Mouse (Mus musculus): ENCODE results near the gene Scp2. TPM values are rescaled to one million over a fixed set of nuclear protein-coding genes. Genes with fewer than 3 reads are reported as not detected.

Scp2 gene
- polyA plus RNA-seq, 1 experiment from 2014 or later = 201 TPM

- Histone ChIP-seq H3K36me3 (ENCODE audit: control insufficient read depth, insufficient read depth, low read length) (no peaks in the 10 kb centered on the region), H3K9me3 (ENCODE audit: control insufficient read depth, low read depth, low read length) (no peaks in the 10 kb centered on the region), H3K4me1 (ENCODE audit: control insufficient read depth, insufficient read depth, low read length) (peaks cover 5% of the 10 kb centered on the region; the same call in 1 of the 2 replicates), H3K27me3 (ENCODE audit: control insufficient read depth, insufficient read depth, low read length) (no peaks in the 10 kb centered on the region), H3K9ac (replicated peaks; ENCODE audit: low read depth, low read length) (no peak overlapping the region), H3K27ac (ENCODE audit: low read length) (no peak overlapping the region), H3K4me3 (ENCODE audit: low read depth, low read length) (no peak overlapping the region), H3K4me2 (replicated peaks; ENCODE audit: low read depth, low read length) (no peak overlapping the region)
- WGBS = 86% methylated on average over 3 of the region's 3 CpGs
- no peak for ATAC-seq (ENCODE audit: insufficient number of reproducible peaks, insufficient read depth, low FRiP score, low read depth)
Observed at GRCm38 (mm10) chr4:108072086-108072485, 72.7 kb downstream of the Scp2 start.

- H3K36me3 ChIP-seq (ENCODE audit: control insufficient read depth, insufficient read depth, low read length) = no peaks in the 10 kb centered on the region
- peak overlapping the region; percentile 50 for H3K4me3 ChIP-seq (ENCODE audit: low read depth, low read length)
- no peaks in the 10 kb centered on the region for H3K27me3 ChIP-seq (ENCODE audit: control insufficient read depth, insufficient read depth, low read length)
- H3K4me2 ChIP-seq (replicated peaks; ENCODE audit: low read depth, low read length) = peak overlapping the region; percentile 69
- H3K9me3 ChIP-seq (ENCODE audit: control insufficient read depth, low read depth, low read length) = no peaks in the 10 kb centered on the region
- 3% methylated on average over 26 of the region's 26 CpGs for WGBS
- H3K27ac ChIP-seq (ENCODE audit: low read length) = no peak overlapping the region
- peaks cover 5% of the 10 kb centered on the region; the same call in 1 of the 2 replicates for H3K4me1 ChIP-seq (ENCODE audit: control insufficient read depth, insufficient read depth, low read length)
- 0 out of 2 replicates have a peak overlapping the region, but pooled peaks have one; percentile 19 for H3K9ac ChIP-seq (replicated peaks; ENCODE audit: low read depth, low read length)
- peak; percentile 92 for ATAC-seq (ENCODE audit: insufficient number of reproducible peaks, insufficient read depth, low FRiP score, low read depth)
Observed at GRCm38 (mm10) chr4:108071235-108071901, 73.4 kb downstream of the Scp2 start.

GRCm38 (mm10) chr4:108070723-108071122, 74.1 kb downstream of the Scp2 start:
- peaks cover 5% of the 10 kb centered on the region; the same call in 1 of the 2 replicates for H3K4me1 ChIP-seq (ENCODE audit: control insufficient read depth, insufficient read depth, low read length)
- 5% methylated on average over 8 of the region's 8 CpGs for WGBS
- H3K27me3 ChIP-seq (ENCODE audit: control insufficient read depth, insufficient read depth, low read length) = no peaks in the 10 kb centered on the region
- H3K9ac ChIP-seq (replicated peaks; ENCODE audit: low read depth, low read length) = peak overlapping the region; percentile 41
- ATAC-seq (ENCODE audit: insufficient number of reproducible peaks, insufficient read depth, low FRiP score, low read depth) = no peak
- peak overlapping the region; percentile 50 for H3K4me3 ChIP-seq (ENCODE audit: low read depth, low read length)
- H3K36me3 ChIP-seq (ENCODE audit: control insufficient read depth, insufficient read depth, low read length) = no peaks in the 10 kb centered on the region
- no peak overlapping the region for H3K27ac ChIP-seq (ENCODE audit: low read length)
- peak overlapping the region; percentile 69 for H3K4me2 ChIP-seq (replicated peaks; ENCODE audit: low read depth, low read length)
- H3K9me3 ChIP-seq (ENCODE audit: control insufficient read depth, low read depth, low read length) = no peaks in the 10 kb centered on the region

DNA sequence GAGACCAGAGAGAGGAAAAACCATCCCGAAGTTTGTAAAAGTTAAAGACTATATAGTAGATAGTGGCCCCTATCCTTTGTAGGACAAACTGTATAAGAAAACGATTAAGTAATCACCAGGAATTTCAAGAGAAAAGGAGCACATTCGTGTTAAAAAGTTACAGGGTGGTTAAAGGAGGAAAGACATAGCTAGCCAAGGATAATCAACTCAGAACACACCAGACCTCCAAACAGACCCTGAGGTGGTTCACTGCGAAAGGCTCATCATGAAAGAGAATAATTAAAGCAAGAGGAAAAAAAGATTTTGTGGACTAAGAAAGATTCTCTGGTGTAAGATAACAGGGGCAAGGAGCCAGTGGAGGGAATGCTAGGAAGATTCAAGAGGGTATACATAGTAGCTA, 74.5 kb downstream of the Scp2 start:
- no peaks in the 10 kb centered on the region for H3K36me3 ChIP-seq (ENCODE audit: control insufficient read depth, insufficient read depth, low read length)
- H3K9ac ChIP-seq (replicated peaks; ENCODE audit: low read depth, low read length) = peak overlapping the region; percentile 41; the same call in 1 of the 2 replicates
- H3K27ac ChIP-seq (ENCODE audit: low read length) = no peak overlapping the region
- H3K4me3 ChIP-seq (ENCODE audit: low read depth, low read length) = peak overlapping the region; percentile 50
- H3K9me3 ChIP-seq (ENCODE audit: control insufficient read depth, low read depth, low read length) = no peaks in the 10 kb centered on the region
- WGBS = 63% methylated on average over 4 of the region's 4 CpGs
- peak overlapping the region; percentile 69 for H3K4me2 ChIP-seq (replicated peaks; ENCODE audit: low read depth, low read length)
- H3K4me1 ChIP-seq (ENCODE audit: control insufficient read depth, insufficient read depth, low read length) = peaks cover 5% of the 10 kb centered on the region; the same call in 1 of the 2 replicates
- no peak for ATAC-seq (ENCODE audit: insufficient number of reproducible peaks, insufficient read depth, low FRiP score, low read depth)
- H3K27me3 ChIP-seq (ENCODE audit: control insufficient read depth, insufficient read depth, low read length) = no peaks in the 10 kb centered on the region

DNA sequence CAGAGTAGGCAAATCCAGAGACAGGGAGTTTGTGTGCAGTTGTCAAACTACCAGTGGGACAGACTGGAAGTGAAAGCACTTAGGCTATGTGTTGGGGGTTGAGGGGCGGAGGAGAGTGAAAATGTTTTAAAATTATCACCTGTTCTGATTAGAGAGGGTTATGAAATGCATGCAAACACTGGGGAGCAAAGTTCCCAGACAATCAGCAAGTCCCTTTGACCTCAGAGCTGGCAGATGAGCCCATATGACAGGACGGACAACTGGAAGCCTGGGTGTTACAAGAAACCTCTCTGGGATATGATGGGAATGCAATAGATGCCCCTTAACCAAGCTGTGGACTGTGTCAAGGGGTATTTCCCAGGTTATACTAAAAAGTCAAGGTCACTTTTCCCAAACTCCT, 76.7 kb downstream of the Scp2 start:
- H3K9me3 ChIP-seq (ENCODE audit: control insufficient read depth, low read depth, low read length) = no peaks in the 10 kb centered on the region
- H3K4me1 ChIP-seq (ENCODE audit: control insufficient read depth, insufficient read depth, low read length) = peaks cover 5% of the 10 kb centered on the region; the same call in 1 of the 2 replicates
- H3K4me2 ChIP-seq (replicated peaks; ENCODE audit: low read depth, low read length) = no peak overlapping the region
- no peak overlapping the region for H3K4me3 ChIP-seq (ENCODE audit: low read depth, low read length)
- H3K27ac ChIP-seq (ENCODE audit: low read length) = no peak overlapping the region
- H3K9ac ChIP-seq (replicated peaks; ENCODE audit: low read depth, low read length) = no peak overlapping the region
- H3K27me3 ChIP-seq (ENCODE audit: control insufficient read depth, insufficient read depth, low read length) = no peaks in the 10 kb centered on the region
- 88% methylated on average over 2 of the region's 2 CpGs for WGBS
- H3K36me3 ChIP-seq (ENCODE audit: control insufficient read depth, insufficient read depth, low read length) = peaks cover 6% of the 10 kb centered on the region
- no peak for ATAC-seq (ENCODE audit: insufficient number of reproducible peaks, insufficient read depth, low FRiP score, low read depth)

GRCm38 (mm10) chr4:108067261-108067660, 77.5 kb downstream of the Scp2 start:
- Histone ChIP-seq H3K4me1 (ENCODE audit: control insufficient read depth, insufficient read depth, low read length) (peaks cover 5% of the 10 kb centered on the region; the same call in 1 of the 2 replicates), H3K4me3 (ENCODE audit: low read depth, low read length) (no peak overlapping the region), H3K4me2 (replicated peaks; ENCODE audit: low read depth, low read length) (no peak overlapping the region), H3K27me3 (ENCODE audit: control insufficient read depth, insufficient read depth, low read length) (no peaks in the 10 kb centered on the region), H3K27ac (ENCODE audit: low read length) (no peak overlapping the region), H3K9ac (replicated peaks; ENCODE audit: low read depth, low read length) (no peak overlapping the region), H3K9me3 (ENCODE audit: control insufficient read depth, low read depth, low read length) (peaks cover 2% of the 10 kb centered on the region; the same call in 1 of the 2 replicates), H3K36me3 (ENCODE audit: control insufficient read depth, insufficient read depth, low read length) (peaks cover 6% of the 10 kb centered on the region)
- WGBS = 86% methylated on average over 7 of the region's 7 CpGs
- ATAC-seq (ENCODE audit: insufficient number of reproducible peaks, insufficient read depth, low FRiP score, low read depth) = no peak

GRCm38 (mm10) chr4:108066569-108066968, 78.2 kb downstream of the Scp2 start:
- ATAC-seq (ENCODE audit: insufficient number of reproducible peaks, insufficient read depth, low FRiP score, low read depth) = no peak
- H3K36me3 ChIP-seq (ENCODE audit: control insufficient read depth, insufficient read depth, low read length) = peaks cover 6% of the 10 kb centered on the region
- 76% methylated on average over 4 of the region's 4 CpGs for WGBS

DNA sequence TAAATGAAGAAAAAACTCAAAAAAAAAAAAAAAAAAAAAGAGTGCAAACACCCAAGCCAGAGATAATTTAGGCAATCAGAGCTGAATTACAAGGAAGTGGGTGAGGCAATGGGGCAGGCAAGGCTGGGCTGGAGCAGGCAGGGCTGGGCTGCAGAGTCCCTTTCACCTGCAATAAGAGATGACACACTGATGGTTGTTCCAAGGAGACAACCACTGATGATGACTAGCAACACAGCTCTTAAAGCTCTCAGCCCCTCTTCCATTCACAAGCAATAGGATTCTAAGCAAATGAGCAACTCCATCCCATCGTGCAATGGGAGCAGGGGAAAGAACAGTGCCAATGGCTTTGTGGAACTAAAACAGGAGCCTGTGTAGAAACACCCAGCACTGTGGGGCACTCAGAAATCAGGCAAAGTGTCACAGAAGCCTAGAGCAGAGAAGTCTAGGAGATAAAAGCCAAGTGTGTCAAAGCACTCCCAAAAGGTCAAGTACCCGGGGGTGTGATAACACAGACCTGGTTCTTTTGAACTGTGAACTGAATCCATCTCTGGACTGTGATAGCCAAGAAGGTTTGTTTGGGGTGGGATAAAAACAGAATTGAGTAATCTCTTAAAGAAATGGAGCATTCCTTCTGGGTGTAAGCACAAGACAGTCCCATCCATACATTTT, 79.5 kb downstream of the Scp2 start:
- Histone ChIP-seq H3K27ac (ENCODE audit: low read length) (no peak overlapping the region), H3K36me3 (ENCODE audit: control insufficient read depth, insufficient read depth, low read length) (peaks cover 6% of the 10 kb centered on the region), H3K27me3 (ENCODE audit: control insufficient read depth, insufficient read depth, low read length) (no peaks in the 10 kb centered on the region), H3K4me3 (ENCODE audit: low read depth, low read length) (no peak overlapping the region), H3K9me3 (ENCODE audit: control insufficient read depth, low read depth, low read length) (peaks cover 3% of the 10 kb centered on the region; the same call in 1 of the 2 replicates), H3K4me1 (ENCODE audit: control insufficient read depth, insufficient read depth, low read length) (peaks cover 2% of the 10 kb centered on the region; the same call in 1 of the 2 replicates), H3K9ac (replicated peaks; ENCODE audit: low read depth, low read length) (no peak overlapping the region), H3K4me2 (replicated peaks; ENCODE audit: low read depth, low read length) (no peak overlapping the region)
- ATAC-seq (ENCODE audit: insufficient number of reproducible peaks, insufficient read depth, low FRiP score, low read depth) = no peak
- WGBS = 73% methylated on average over 2 of the region's 2 CpGs

More at GRCm38 (mm10) chr4:108066569-108066968, 78.2 kb downstream of the Scp2 start:
- Histone ChIP-seq H3K27ac (ENCODE audit: low read length) (no peak overlapping the region), H3K4me1 (ENCODE audit: control insufficient read depth, insufficient read depth, low read length) (peaks cover 5% of the 10 kb centered on the region; the same call in 1 of the 2 replicates), H3K27me3 (ENCODE audit: control insufficient read depth, insufficient read depth, low read length) (no peaks in the 10 kb centered on the region), H3K4me2 (replicated peaks; ENCODE audit: low read depth, low read length) (no peak overlapping the region), H3K4me3 (ENCODE audit: low read depth, low read length) (no peak overlapping the region), H3K9me3 (ENCODE audit: control insufficient read depth, low read depth, low read length) (peaks cover 3% of the 10 kb centered on the region; the same call in 1 of the 2 replicates), H3K9ac (replicated peaks; ENCODE audit: low read depth, low read length) (no peak overlapping the region)
